Mouse (Mus musculus) forebrain, embryonic 15.5 days (tissue): Measurements from ENCODE around the gene Nr2f2. TPM values are rescaled to one million over a fixed set of nuclear protein-coding genes. Genes with fewer than 3 reads are reported as not detected.
A peak's percentile ranks its signal among the peaks of the same experiment; 100 is the strongest.

Experiments
- ATAC-seq: fragments of 200-750 bp; cut with Nextera tagmentation; replicated peaks from 2 replicates; pipeline ENCODE4 v1.8.0; 2017; ENCODE audit warnings: mild to moderate bottlenecking, moderate TSS enrichment, moderate library complexity
- H3K27ac ChIP-seq: fragments of 300-500 bp; sonication (generic); replicated peaks from 2 replicates; pipeline ENCODE4 v1.5.1; 2015; ENCODE audit warnings: mild to moderate bottlenecking, inconsistent platforms
- H3K27me3 ChIP-seq: fragments of 300-500 bp; sonication (generic); 2 replicates; pipeline ENCODE4 v1.6.1; 2015; ENCODE audit warnings: inconsistent platforms
- H3K36me3 ChIP-seq: fragments of 300-500 bp; sonication (generic); 2 replicates; pipeline ENCODE4 v1.6.1; 2015; ENCODE audit warnings: mild to moderate bottlenecking, inconsistent platforms
- H3K4me1 ChIP-seq: fragments of 300-500 bp; sonication (generic); 2 replicates; pipeline ENCODE4 v1.6.1; 2015; ENCODE audit warnings: inconsistent platforms
- H3K4me2 ChIP-seq: fragments of 300-500 bp; sonication (generic); replicated peaks from 2 replicates; pipeline ENCODE4 v1.6.1; 2015; ENCODE audit warnings: mild to moderate bottlenecking, inconsistent platforms
- H3K4me3 ChIP-seq: fragments of 300-500 bp; sonication (generic); 2 replicates; pipeline ENCODE4 v1.5.1; 2015; ENCODE audit warnings: mild to moderate bottlenecking, inconsistent platforms
- H3K9ac ChIP-seq: fragments of 300-500 bp; sonication (generic); replicated peaks from 2 replicates; pipeline ENCODE4 v1.6.1; 2015; ENCODE audit warnings: mild to moderate bottlenecking, inconsistent platforms
- H3K9me3 ChIP-seq: fragments of 300-500 bp; sonication (generic); 2 replicates; pipeline ENCODE4 v1.6.1; 2016; ENCODE audit warnings: inconsistent platforms
- WGBS: fragments of 180-500 bp; shearing (Covaris S2); methylation state at CpG from one replicate; pipeline ENCODE4 v1.1.7; 2015; ENCODE audit warnings: mixed read lengths; 5-methylcytosine and 5-hydroxymethylcytosine counted together
- polyA plus RNA-seq: library from polyadenylated mRNA; unstranded; fragments of >200 nt; fragmentation: Nextera tagmentation; extraction: Ambion mirVana; gene quantifications from 2 replicates; pipeline ENCODE4 v1.2.1, GENCODE M21; 2015

The Nr2f2 gene
- polyA plus RNA-seq, 1 experiment from 2014 or later: 95.0 TPM

- no peaks in the 10 kb centered on the region for H3K9me3 ChIP-seq
- H3K36me3 ChIP-seq: no peaks in the 10 kb centered on the region
- H3K27ac ChIP-seq: peak overlapping the region; percentile 73
- no peak overlapping the region for H3K9ac ChIP-seq
- ATAC-seq: no peak
- peaks cover 28% of the 10 kb centered on the region for H3K4me1 ChIP-seq
- H3K27me3 ChIP-seq: peaks cover 96% of the 10 kb centered on the region
- H3K4me2 ChIP-seq: no peak overlapping the region
- WGBS: 6% methylated on average over 7 of the region's 7 CpGs
- H3K4me3 ChIP-seq: no peak overlapping the region
These were observed 31.1 kb downstream of the Nr2f2 start for GRCm38 (mm10) chr7:70335411-70335810.

GRCm38 (mm10) chr7:70334836-70335235, 31.7 kb downstream of the Nr2f2 start:
- Histone ChIP-seq H3K9me3 (no peaks in the 10 kb centered on the region), H3K27ac (peak overlapping the region; percentile 73), H3K4me3 (peak overlapping the region; percentile 20; the same call in 1 of the 2 replicates), H3K4me1 (peaks cover 31% of the 10 kb centered on the region), H3K27me3 (peaks cover 94% of the 10 kb centered on the region), H3K36me3 (no peaks in the 10 kb centered on the region), H3K4me2 (peak overlapping the region; percentile 28), H3K9ac (no peak overlapping the region)
- WGBS: 0% methylated on average over 17 of the region's 17 CpGs
- peak; percentile 52 for ATAC-seq

- peaks cover 95% of the 10 kb centered on the region for H3K27me3 ChIP-seq
- peaks cover 31% of the 10 kb centered on the region for H3K4me1 ChIP-seq
- peak overlapping the region; percentile 9; the same call in 1 of the 2 replicates for H3K27ac ChIP-seq
- no peak for ATAC-seq
- H3K4me2 ChIP-seq: no peak overlapping the region
- no peak overlapping the region for H3K4me3 ChIP-seq
- H3K36me3 ChIP-seq: no peaks in the 10 kb centered on the region
- no peak overlapping the region for H3K9ac ChIP-seq
- 5% methylated on average over 11 of the region's 11 CpGs for WGBS
- H3K9me3 ChIP-seq: no peaks in the 10 kb centered on the region
These were observed 32.7 kb downstream of the Nr2f2 start for GRCm38 (mm10) chr7:70333851-70334250.

GRCm38 (mm10) chr7:70332926-70333664, 33.4 kb downstream of the Nr2f2 start:
- peaks cover 94% of the 10 kb centered on the region for H3K27me3 ChIP-seq
- 9% methylated on average over 14 of the region's 14 CpGs for WGBS

GRCm38 (mm10) chr7:70332064-70332850, 34.3 kb downstream of the Nr2f2 start:
- H3K4me1 ChIP-seq: peaks cover 26% of the 10 kb centered on the region
- 2% methylated on average over 26 of the region's 26 CpGs for WGBS
- ATAC-seq: no peak
- peak overlapping the region; percentile 33; the same call in 1 of the 2 replicates for H3K9ac ChIP-seq
- no peaks in the 10 kb centered on the region for H3K9me3 ChIP-seq
- no peaks in the 10 kb centered on the region for H3K36me3 ChIP-seq
- H3K4me2 ChIP-seq: peak overlapping the region; percentile 50
- peaks cover 92% of the 10 kb centered on the region for H3K27me3 ChIP-seq
- peak overlapping the region; percentile 75 for H3K27ac ChIP-seq
- peak overlapping the region; percentile 34 for H3K4me3 ChIP-seq

More at GRCm38 (mm10) chr7:70332926-70333664, 33.4 kb downstream of the Nr2f2 start:
- Histone ChIP-seq H3K9ac (no peak overlapping the region), H3K4me2 (peak overlapping the region; percentile 50; the same call in 1 of the 2 replicates), H3K36me3 (no peaks in the 10 kb centered on the region), H3K4me3 (no peak overlapping the region), H3K4me1 (peaks cover 31% of the 10 kb centered on the region), H3K27ac (peak overlapping the region; percentile 75), H3K9me3 (no peaks in the 10 kb centered on the region)
- ATAC-seq: no peak

- H3K27ac ChIP-seq: peak overlapping the region; percentile 75
- H3K4me2 ChIP-seq: peak overlapping the region; percentile 50
- peak overlapping the region; percentile 36 for H3K9ac ChIP-seq
- peaks cover 26% of the 10 kb centered on the region for H3K4me1 ChIP-seq
- no peaks in the 10 kb centered on the region for H3K9me3 ChIP-seq
- peak; percentile 62 for ATAC-seq
- peaks cover 92% of the 10 kb centered on the region for H3K27me3 ChIP-seq
- H3K4me3 ChIP-seq: peak overlapping the region; percentile 34
- H3K36me3 ChIP-seq: no peaks in the 10 kb centered on the region
- under 1% methylated on average over 48 of the region's 48 CpGs for WGBS
These were observed 35.1 kb downstream of the Nr2f2 start for GRCm38 (mm10) chr7:70331243-70332063.

GRCm38 (mm10) chr7:70330761-70331242, 35.7 kb downstream of the Nr2f2 start:
- under 1% methylated on average over 19 of the region's 19 CpGs for WGBS
- ATAC-seq: peak; percentile 30; the same call in 1 of the 2 replicates
- Histone ChIP-seq H3K27ac (peak overlapping the region; percentile 75), H3K9me3 (no peaks in the 10 kb centered on the region), H3K4me2 (peak overlapping the region; percentile 50), H3K9ac (0 out of 2 replicates have a peak overlapping the region, but pooled peaks have one; percentile 3), H3K27me3 (peaks cover 92% of the 10 kb centered on the region), H3K36me3 (no peaks in the 10 kb centered on the region), H3K4me1 (peaks cover 26% of the 10 kb centered on the region), H3K4me3 (peak overlapping the region; percentile 34)

- no peaks in the 10 kb centered on the region for H3K36me3 ChIP-seq
- WGBS: 5% methylated on average over 12 of the region's 12 CpGs
- no peak overlapping the region for H3K9ac ChIP-seq
- 0 out of 2 replicates have a peak overlapping the region, but pooled peaks have one; percentile 11 for H3K4me2 ChIP-seq
- no peaks in the 10 kb centered on the region for H3K9me3 ChIP-seq
- H3K4me1 ChIP-seq: peaks cover 26% of the 10 kb centered on the region
- no peak for ATAC-seq
- H3K27me3 ChIP-seq: peaks cover 91% of the 10 kb centered on the region
- H3K4me3 ChIP-seq: no peak overlapping the region
- H3K27ac ChIP-seq: peak overlapping the region; percentile 75
These were observed 36.4 kb downstream of the Nr2f2 start for GRCm38 (mm10) chr7:70330207-70330562.

GRCm38 (mm10) chr7:70329521-70330206, 36.9 kb downstream of the Nr2f2 start:
- H3K9me3 ChIP-seq: no peaks in the 10 kb centered on the region
- no peak for ATAC-seq
- WGBS: 6% methylated on average over 19 of the region's 19 CpGs
- H3K4me3 ChIP-seq: no peak overlapping the region
- peaks cover 23% of the 10 kb centered on the region for H3K4me1 ChIP-seq
- H3K27ac ChIP-seq: peak overlapping the region; percentile 75
- H3K27me3 ChIP-seq: peaks cover 90% of the 10 kb centered on the region
- H3K4me2 ChIP-seq: 0 out of 2 replicates have a peak overlapping the region, but pooled peaks have one; percentile 11
- H3K9ac ChIP-seq: no peak overlapping the region
- no peaks in the 10 kb centered on the region for H3K36me3 ChIP-seq

GRCm38 (mm10) chr7:70329037-70329516, 37.5 kb downstream of the Nr2f2 start:
- peak overlapping the region; percentile 75; the same call in 1 of the 2 replicates for H3K27ac ChIP-seq
- no peak for ATAC-seq
- H3K27me3 ChIP-seq: peaks cover 92% of the 10 kb centered on the region
- WGBS: 3% methylated on average over 6 of the region's 6 CpGs
- no peaks in the 10 kb centered on the region for H3K36me3 ChIP-seq
- H3K4me2 ChIP-seq: no peak overlapping the region
- no peak overlapping the region for H3K9ac ChIP-seq
- H3K4me1 ChIP-seq: peaks cover 20% of the 10 kb centered on the region
- no peaks in the 10 kb centered on the region for H3K9me3 ChIP-seq
- no peak overlapping the region for H3K4me3 ChIP-seq
